ENCODE assay signal across 13 mouse cellular contexts in genomic region chr13:30012226-30012625, GRCm38 (mm10).
"Had no signal": no experiment of that assay in that cellular context is flagged by ENCODE, and none has a peak within 500 bp of the region (broad histone marks: within the 10 kb centered on the region; RNA-seq: fewer than 3 reads in every experiment).

No protein-coding gene starts in this region.

- H3K9me3 ChIP-seq: kidney, embryonic 15.5 days; limb, embryonic 15.5 days; liver, embryonic 12.5 days; midbrain, embryonic 10.5 days had no signal

- H3K9ac ChIP-seq: kidney, embryonic 15.5 days; limb, embryonic 15.5 days; liver, embryonic 12.5 days; lung, embryonic 14.5 days had no signal

- H3K4me3 ChIP-seq: kidney, embryonic 15.5 days; limb, embryonic 15.5 days; liver, embryonic 12.5 days; midbrain, embryonic 10.5 days had no signal

- H3K36me3 ChIP-seq: kidney, embryonic 15.5 days; limb, embryonic 15.5 days; liver, embryonic 12.5 days; midbrain, embryonic 10.5 days had no signal

- H3K27ac ChIP-seq: kidney, embryonic 15.5 days; limb, embryonic 15.5 days; liver, embryonic 12.5 days; midbrain, embryonic 10.5 days had no signal

- H3K4me1 ChIP-seq: kidney, embryonic 15.5 days; limb, embryonic 15.5 days; liver, embryonic 12.5 days had no signal

- ATAC-seq: intestine, embryonic 16.5 days; liver, embryonic 12.5 days had no signal

- H3K27me3 ChIP-seq: kidney, embryonic 15.5 days; limb, embryonic 15.5 days; liver, embryonic 12.5 days had no signal

- H3K4me2 ChIP-seq: kidney, embryonic 15.5 days; limb, embryonic 15.5 days; liver, embryonic 12.5 days; lung, embryonic 14.5 days had no signal

- DNase-seq: kidney, adult 2 months; kidney, postnatal 14 days; lung, embryonic 14.5 days; lung, postnatal 10 days; lung, postnatal 4 days; midbrain, embryonic 14.5 days; retina, postnatal 1 day; thymus, postnatal 4 days had no signal
